Mouse (Mus musculus): ENCODE data around the gene Eif1ad. TPM values are rescaled to one million over a fixed set of nuclear protein-coding genes. Genes with fewer than 3 reads are reported as not detected.

Gene Eif1ad
- polyA plus RNA-seq, 1 experiment from 2014 or later: 57.3 TPM

Other genes starting within 250 kb of the Eif1ad start
- gene Klc2, start 248.2 kb upstream of the Eif1ad start, polyA plus RNA-seq (2015; fragmentation: Nextera tagmentation; extraction: Ambion mirVana): 13.0 and 16.9 TPM in 2 replicates
- 19.9 and 23.7 TPM in 2 replicates for gene Pacs1, start 93.6 kb upstream of the Eif1ad start, polyA plus RNA-seq (2015; fragmentation: Nextera tagmentation; extraction: Ambion mirVana)
- gene Sf3b2, start 71.3 kb upstream of the Eif1ad start, polyA plus RNA-seq (2015; fragmentation: Nextera tagmentation; extraction: Ambion mirVana): 291 and 302 TPM in 2 replicates
- 4.7 and 5.5 TPM in 2 replicates for gene Gal3st3, start 68.4 kb upstream of the Eif1ad start, polyA plus RNA-seq (2015; fragmentation: Nextera tagmentation; extraction: Ambion mirVana)
- gene Catsper1, start 31.0 kb upstream of the Eif1ad start, polyA plus RNA-seq (2015; fragmentation: Nextera tagmentation; extraction: Ambion mirVana): not detected in 2 replicates
- gene Cst6, start 17.2 kb upstream of the Eif1ad start, polyA plus RNA-seq (2015; fragmentation: Nextera tagmentation; extraction: Ambion mirVana): 40.0 and 50.9 TPM in 2 replicates
- gene Banf1, start 427 bp downstream of the Eif1ad start, polyA plus RNA-seq (2015; fragmentation: Nextera tagmentation; extraction: Ambion mirVana): 372 and 374 TPM in 2 replicates
- 67.0 and 72.1 TPM in 2 replicates for gene Sart1, start 22.0 kb downstream of the Eif1ad start, polyA plus RNA-seq (2015; fragmentation: Nextera tagmentation; extraction: Ambion mirVana)
- gene Tsga10ip, start 35.8 kb downstream of the Eif1ad start, polyA plus RNA-seq (2015; fragmentation: Nextera tagmentation; extraction: Ambion mirVana): 0.42 TPM in 1 of 2 replicates, not detected in the other
- gene Drap1, start 58.2 kb downstream of the Eif1ad start, polyA plus RNA-seq (2015; fragmentation: Nextera tagmentation; extraction: Ambion mirVana): 254 and 257 TPM in 2 replicates
- gene AI837181, start 58.4 kb downstream of the Eif1ad start, polyA plus RNA-seq (2015; fragmentation: Nextera tagmentation; extraction: Ambion mirVana): 68.6 and 69.9 TPM in 2 replicates
- gene Fosl1, start 80.8 kb downstream of the Eif1ad start, polyA plus RNA-seq (2015; fragmentation: Nextera tagmentation; extraction: Ambion mirVana): not detected in 2 replicates
- gene Ccdc85b, start 91.2 kb downstream of the Eif1ad start, polyA plus RNA-seq (2015; fragmentation: Nextera tagmentation; extraction: Ambion mirVana): 6.6 and 6.9 TPM in 2 replicates
- 99.3 and 105 TPM in 2 replicates for gene Fibp, start 93.9 kb downstream of the Eif1ad start, polyA plus RNA-seq (2015; fragmentation: Nextera tagmentation; extraction: Ambion mirVana)
- gene Ctsw, start 101.8 kb downstream of the Eif1ad start, polyA plus RNA-seq (2015; fragmentation: Nextera tagmentation; extraction: Ambion mirVana): 0.82 and 1.7 TPM in 2 replicates
- 221 and 223 TPM in 2 replicates for gene Efemp2, start 107.2 kb downstream of the Eif1ad start, polyA plus RNA-seq (2015; fragmentation: Nextera tagmentation; extraction: Ambion mirVana)
- gene Mus81, start 121.7 kb downstream of the Eif1ad start, polyA plus RNA-seq (2015; fragmentation: Nextera tagmentation; extraction: Ambion mirVana): 35.5 and 36.6 TPM in 2 replicates
- 2,209 and 2,356 TPM in 2 replicates for gene Cfl1, start 123.7 kb downstream of the Eif1ad start, polyA plus RNA-seq (2015; fragmentation: Nextera tagmentation; extraction: Ambion mirVana)
- not detected in 2 replicates for gene 1700020D05Rik, start 137.0 kb downstream of the Eif1ad start, polyA plus RNA-seq (2015; fragmentation: Nextera tagmentation; extraction: Ambion mirVana)
- gene Snx32, start 143.8 kb downstream of the Eif1ad start, polyA plus RNA-seq (2015; fragmentation: Nextera tagmentation; extraction: Ambion mirVana): 9.4 and 10.3 TPM in 2 replicates
- 30.1 and 30.3 TPM in 2 replicates for gene Ovol1, start 193.9 kb downstream of the Eif1ad start, polyA plus RNA-seq (2015; fragmentation: Nextera tagmentation; extraction: Ambion mirVana)
- 4.3 and 4.4 TPM in 2 replicates for gene Ap5b1, start 201.3 kb downstream of the Eif1ad start, polyA plus RNA-seq (2015; fragmentation: Nextera tagmentation; extraction: Ambion mirVana)
- 115 and 116 TPM in 2 replicates for gene Rnaseh2c, start 235.1 kb downstream of the Eif1ad start, polyA plus RNA-seq (2015; fragmentation: Nextera tagmentation; extraction: Ambion mirVana)
- 43.3 and 48.7 TPM in 2 replicates for gene Kat5, start 243.5 kb downstream of the Eif1ad start, polyA plus RNA-seq (2015; fragmentation: Nextera tagmentation; extraction: Ambion mirVana)